Mouse (Mus musculus) MN1 (cell line): ENCODE data around the gene Notch1.

Experiments used
- DNase-seq: peaks from one replicate; pipeline ENCODE4 v3.0.0-alpha.2; 2016; ENCODE audit warnings: low spot score

The Notch1 gene

GRCm38 (mm10) chr2:26529881-26530280 is 13.4 kb upstream of the Notch1 start:
- no peak for DNase-seq

GRCm38 (mm10) chr2:26529221-26529805 is 12.8 kb upstream of the Notch1 start:
- DNase-seq = no peak

GRCm38 (mm10) chr2:26526443-26527257 is 10.2 kb upstream of the Notch1 start:
- no peak for DNase-seq

GRCm38 (mm10) chr2:26525355-26526018 is 9.0 kb upstream of the Notch1 start:
- DNase-seq = peak; percentile 77

- no peak for DNase-seq
These were observed 5.9 kb upstream of the Notch1 start for GRCm38 (mm10) chr2:26522327-26522726.

GRCm38 (mm10) chr2:26519753-26520152 is 3.3 kb upstream of the Notch1 start:
- DNase-seq = no peak

GRCm38 (mm10) chr2:26516987-26517386 is 524 bp upstream of the Notch1 start:
- DNase-seq = no peak

- no peak for DNase-seq
These were observed 1.1 kb downstream of the Notch1 start for GRCm38 (mm10) chr2:26515335-26515734.

- DNase-seq = no peak
These were observed 3.2 kb downstream of the Notch1 start for GRCm38 (mm10) chr2:26513105-26513745.

GRCm38 (mm10) chr2:26508661-26509060 is 7.8 kb downstream of the Notch1 start:
- no peak for DNase-seq

GRCm38 (mm10) chr2:26507961-26508391 is 8.5 kb downstream of the Notch1 start:
- no peak for DNase-seq

GRCm38 (mm10) chr2:26507481-26507886 is 9.0 kb downstream of the Notch1 start:
- peak; percentile 47 for DNase-seq

GRCm38 (mm10) chr2:26506746-26507280 is 9.7 kb downstream of the Notch1 start:
- DNase-seq = no peak

GRCm38 (mm10) chr2:26504772-26505480 is 11.5 kb downstream of the Notch1 start:
- no peak for DNase-seq

- DNase-seq = no peak
These were observed 12.5 kb downstream of the Notch1 start for GRCm38 (mm10) chr2:26503661-26504575.

GRCm38 (mm10) chr2:26502863-26503631 is 13.4 kb downstream of the Notch1 start:
- DNase-seq = no peak

GRCm38 (mm10) chr2:26502299-26502862 is 14.1 kb downstream of the Notch1 start:
- no peak for DNase-seq

- DNase-seq = peak; percentile 84
These were observed 14.8 kb downstream of the Notch1 start for GRCm38 (mm10) chr2:26501651-26502141.
